Mouse (Mus musculus) heart, embryonic 10.5 days (tissue): ENCODE measurements around the gene Vmn1r10. TPM values are rescaled to one million over a fixed set of nuclear protein-coding genes. Genes with fewer than 3 reads are reported as not detected.

Experiments used
- DNase-seq: peaks from one replicate; pipeline ENCODE4 v3.0.0-alpha.2; 2017; ENCODE audit warnings: low spot score
- H3K27ac ChIP-seq: fragments of 300-500 bp; sonication (generic); 2 replicates; pipeline ENCODE4 v1.5.1; 2016; ENCODE audit warnings: mild to moderate bottlenecking
- H3K27me3 ChIP-seq: fragments of 300-500 bp; sonication (generic); 2 replicates; pipeline ENCODE4 v1.6.1; 2016; ENCODE audit warnings: mild to moderate bottlenecking; ENCODE audit not compliant: poor library complexity, insufficient read depth, severe bottlenecking
- H3K36me3 ChIP-seq: fragments of 300-500 bp; sonication (generic); 2 replicates; pipeline ENCODE4 v1.6.1; 2016; ENCODE audit warnings: mild to moderate bottlenecking, moderate library complexity
- H3K4me1 ChIP-seq: fragments of 300-500 bp; sonication (generic); 2 replicates; pipeline ENCODE4 v1.6.1; 2016; ENCODE audit warnings: mild to moderate bottlenecking
- H3K4me3 ChIP-seq: fragments of 300-500 bp; sonication (generic); 2 replicates; pipeline ENCODE4 v1.5.1; 2016; ENCODE audit warnings: mild to moderate bottlenecking, moderate library complexity
- H3K9me3 ChIP-seq: fragments of 300-500 bp; sonication (generic); 2 replicates; pipeline ENCODE4 v1.6.1; 2016; ENCODE audit warnings: mild to moderate bottlenecking, moderate library complexity
- WGBS: fragments of 180-500 bp; shearing (Covaris S2); methylation state at CpG from one replicate; pipeline ENCODE4 v1.1.7; 2016; 5-methylcytosine and 5-hydroxymethylcytosine counted together
- polyA plus RNA-seq: library from polyadenylated mRNA; unstranded; fragments of >200 nt; fragmentation: Nextera tagmentation; extraction: Ambion mirVana; gene quantifications from 2 replicates; pipeline ENCODE4 v1.2.1, GENCODE M21; 2016

The Vmn1r10 gene
- polyA plus RNA-seq, result not detected in 2 replicates

- 77% methylated on average over 3 of the region's 3 CpGs for WGBS
- DNase-seq, result no peak
- Histone ChIP-seq H3K9me3 (no peaks in the 10 kb centered on the region), H3K4me1 (no peaks in the 10 kb centered on the region), H3K27ac (no peak within 1 kb of the TSS), H3K4me3 (no peak within 1 kb of the TSS), H3K36me3 (no peaks in the 10 kb centered on the region), H3K27me3 (no peaks in the 10 kb centered on the region)
Measured at GRCm38 (mm10) chr6:57109154-57109553, at the start of gene Vmn1r10. Vmn1r10 (plus strand) TSS chr6:57109454.

- no peak overlapping the region for H3K4me3 ChIP-seq
- no peaks in the 10 kb centered on the region for H3K36me3 ChIP-seq
- no peaks in the 10 kb centered on the region for H3K27me3 ChIP-seq
- no peaks in the 10 kb centered on the region for H3K9me3 ChIP-seq
- DNase-seq, result no peak
- H3K4me1 ChIP-seq, result no peaks in the 10 kb centered on the region
- no peak overlapping the region for H3K27ac ChIP-seq
Measured at GRCm38 (mm10) chr6:57063730-57064129, 45.5 kb upstream of the Vmn1r10 start.

- H3K9me3 ChIP-seq, result no peaks in the 10 kb centered on the region
- H3K4me1 ChIP-seq, result no peaks in the 10 kb centered on the region
- no peaks in the 10 kb centered on the region for H3K27me3 ChIP-seq
- no peak for DNase-seq
- WGBS, result 66% methylated on average over 2 of the region's 2 CpGs
- H3K36me3 ChIP-seq, result no peaks in the 10 kb centered on the region
- no peak within 1 kb of the TSS for H3K4me3 ChIP-seq
- no peak within 1 kb of the TSS for H3K27ac ChIP-seq
Measured at GRCm38 (mm10) chr6:57066487-57066886, 42.8 kb upstream of the Vmn1r10 start, which contains the start of gene Vmn1r9. Vmn1r9 (plus strand) TSS chr6:57066787.

GRCm38 (mm10) chr6:57106358-57106757 lies 2.9 kb upstream of the Vmn1r10 start:
- WGBS, result 61% methylated on average over 1 of the region's 1 CpGs
- no peak for DNase-seq
- Histone ChIP-seq H3K27me3 (no peaks in the 10 kb centered on the region), H3K4me3 (no peak overlapping the region), H3K36me3 (no peaks in the 10 kb centered on the region), H3K9me3 (no peaks in the 10 kb centered on the region), H3K4me1 (no peaks in the 10 kb centered on the region), H3K27ac (no peak overlapping the region)

GRCm38 (mm10) chr6:57133155-57133554 lies 23.9 kb downstream of the Vmn1r10 start, which contains the start of gene Vmn1r11:
Vmn1r11 (plus strand) TSS chr6:57133455.
- 56% methylated on average over 1 of the region's 1 CpGs for WGBS

GRCm38 (mm10) chr6:57156619-57157018 lies 47.4 kb downstream of the Vmn1r10 start, which contains the start of gene Vmn1r12:
Vmn1r12 (plus strand) TSS chr6:57156919.
- no peak within 1 kb of the TSS for H3K27ac ChIP-seq
- DNase-seq, result no peak
- H3K36me3 ChIP-seq, result no peaks in the 10 kb centered on the region
- H3K4me3 ChIP-seq, result no peak within 1 kb of the TSS
- 69% methylated on average over 2 of the region's 2 CpGs for WGBS
- no peaks in the 10 kb centered on the region for H3K4me1 ChIP-seq
- H3K27me3 ChIP-seq, result no peaks in the 10 kb centered on the region
- no peaks in the 10 kb centered on the region for H3K9me3 ChIP-seq

More at GRCm38 (mm10) chr6:57133155-57133554, 23.9 kb downstream of the Vmn1r10 start, which contains the start of gene Vmn1r11:
- Histone ChIP-seq H3K27ac (no peak within 1 kb of the TSS), H3K27me3 (no peaks in the 10 kb centered on the region), H3K4me3 (no peak within 1 kb of the TSS), H3K4me1 (no peaks in the 10 kb centered on the region), H3K36me3 (no peaks in the 10 kb centered on the region), H3K9me3 (no peaks in the 10 kb centered on the region)
- DNase-seq, result no peak

Other genes with a start within 250 kb of the Vmn1r10 start
- 74.1 and 75.4 TPM in 2 replicates for gene Nt5c3, start 185.5 kb upstream of the Vmn1r10 start, polyA plus RNA-seq
- 0.13 and 0.16 TPM in 2 replicates for gene Vmn1r4, start 185.4 kb upstream of the Vmn1r10 start, polyA plus RNA-seq
- gene Vmn1r5, start 139.2 kb upstream of the Vmn1r10 start, polyA plus RNA-seq, result not detected in 2 replicates
- gene Vmn1r6, start 112.2 kb upstream of the Vmn1r10 start, polyA plus RNA-seq, result not detected in 2 replicates
- gene Vmn1r7, start 84.1 kb upstream of the Vmn1r10 start, polyA plus RNA-seq, result not detected in 2 replicates
- not detected in 2 replicates for gene Vmn1r8, start 77.2 kb upstream of the Vmn1r10 start, polyA plus RNA-seq
- not detected in 2 replicates for gene Vmn1r9, start 42.7 kb upstream of the Vmn1r10 start, polyA plus RNA-seq
- gene Vmn1r11, start 24.0 kb downstream of the Vmn1r10 start, polyA plus RNA-seq, result not detected in 2 replicates
- not detected in 2 replicates for gene Vmn1r12, start 47.5 kb downstream of the Vmn1r10 start, polyA plus RNA-seq
- not detected in 2 replicates for gene Vmn1r13, start 93.8 kb downstream of the Vmn1r10 start, polyA plus RNA-seq
- gene Vmn1r14, start 122.2 kb downstream of the Vmn1r10 start, polyA plus RNA-seq, result not detected in 2 replicates
- gene Vmn1r15, start 148.5 kb downstream of the Vmn1r10 start, polyA plus RNA-seq, result not detected in 2 replicates
- gene Vmn1r16, start 220.0 kb downstream of the Vmn1r10 start, polyA plus RNA-seq, result not detected in 2 replicates